Mouse (Mus musculus): ENCODE results near the gene Phactr1.
A peak's percentile ranks its signal among the peaks of the same experiment; 100 is the strongest.

Gene Phactr1

DNA sequence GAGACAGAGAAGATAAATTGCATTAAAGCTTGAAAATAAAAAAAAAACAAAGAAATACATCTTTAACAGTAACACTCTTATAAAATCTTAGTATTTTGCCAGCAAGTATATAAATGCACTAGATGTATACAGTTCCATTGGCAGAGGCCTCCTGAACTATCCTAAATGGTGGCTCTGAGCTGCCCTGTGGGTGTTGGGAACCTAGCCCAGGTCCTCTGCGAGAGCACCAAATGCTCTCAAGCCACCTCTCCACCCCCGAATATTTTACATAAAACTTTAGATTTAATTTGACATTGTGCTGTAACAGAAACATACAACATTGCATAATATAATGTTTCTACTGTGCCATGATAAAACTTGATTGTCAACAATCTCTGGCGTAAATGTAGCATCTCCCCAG, 293.1 kb downstream of the Phactr1 start:
- no peak for DNase-seq (ENCODE audit: low read depth, low spot score)

DNA sequence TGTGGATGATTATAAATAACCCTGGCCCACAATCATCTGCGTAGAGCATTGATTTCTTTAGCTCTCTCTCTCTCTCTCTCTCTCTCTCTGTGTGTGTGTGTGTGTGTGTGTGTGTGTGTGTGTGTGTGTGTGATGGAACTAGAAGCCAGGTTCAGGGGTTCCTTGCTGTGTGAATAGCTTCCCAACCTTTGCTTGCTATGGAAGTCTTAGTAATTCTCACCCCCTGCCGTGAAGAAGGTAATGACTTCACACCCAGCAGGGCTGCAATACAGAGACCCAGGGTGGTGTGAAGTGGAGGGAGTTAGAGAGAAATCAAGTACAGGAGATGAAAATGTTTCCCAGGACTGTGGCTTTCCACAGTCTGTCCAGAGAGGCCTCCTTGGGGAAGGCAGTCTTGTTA, 293.5 kb downstream of the Phactr1 start:
- DNase-seq (ENCODE audit: low read depth, low spot score), result no peak

DNA sequence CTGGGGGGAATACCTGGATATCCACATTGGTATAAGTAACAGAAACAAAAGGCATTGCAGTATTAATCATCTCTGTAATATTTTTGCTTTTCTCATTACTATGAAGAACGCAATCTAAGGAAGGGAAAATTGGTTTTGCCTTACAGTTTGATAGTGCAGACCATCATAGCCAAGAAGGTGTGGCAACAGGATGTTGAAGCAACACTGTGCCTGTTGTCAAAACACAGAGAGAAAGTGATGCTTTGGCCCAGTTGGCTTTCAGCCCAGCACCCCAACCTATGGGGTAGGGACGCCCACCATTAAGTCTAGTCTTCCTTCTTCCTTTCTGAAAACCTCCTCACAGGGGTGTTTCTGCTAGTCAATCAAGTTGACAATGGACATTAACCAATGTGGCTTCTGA, 294.1 kb downstream of the Phactr1 start:
- no peak for DNase-seq (ENCODE audit: low read depth, low spot score)

DNA sequence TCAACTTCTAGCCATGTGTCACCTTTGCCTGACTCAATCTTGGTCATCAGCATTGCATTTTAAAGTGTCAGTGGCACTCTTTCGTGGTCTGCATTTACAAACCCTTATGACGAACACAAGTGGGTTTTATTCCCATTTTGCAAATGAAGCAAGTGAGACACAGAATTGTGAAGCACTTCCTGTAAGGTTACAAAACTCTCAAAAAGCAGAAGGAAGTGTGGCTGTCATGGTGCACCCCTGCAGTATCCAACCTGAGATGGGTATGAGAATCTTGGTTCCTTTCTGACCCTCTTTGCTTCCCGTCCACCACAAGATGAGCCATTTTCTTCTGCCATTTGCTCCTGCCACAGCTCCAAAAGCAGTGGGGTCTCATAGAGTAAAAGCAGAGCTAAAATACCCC, 295.7 kb downstream of the Phactr1 start:
- DNase-seq (ENCODE audit: low read depth, low spot score), result no peak

DNA sequence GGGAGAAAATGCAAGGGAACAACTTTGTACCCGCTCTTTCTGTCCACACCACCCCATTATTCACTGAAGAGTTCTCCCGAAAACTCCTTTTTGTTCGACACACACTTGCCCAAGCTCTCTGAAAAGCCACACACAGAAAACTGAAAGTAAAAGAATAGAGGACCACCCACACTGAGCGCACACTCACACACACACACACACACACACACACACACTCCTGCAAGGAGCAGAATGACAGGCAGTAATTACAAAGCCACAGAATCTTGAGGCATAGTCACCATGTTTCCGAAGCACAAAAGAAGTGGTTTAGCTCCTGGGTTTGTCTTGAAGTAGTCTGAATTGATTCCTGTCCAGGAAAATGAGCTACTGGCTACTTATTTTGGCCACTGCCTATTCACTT, 296.5 kb downstream of the Phactr1 start:
- DNase-seq (ENCODE audit: low read depth, low spot score), result no peak

DNA sequence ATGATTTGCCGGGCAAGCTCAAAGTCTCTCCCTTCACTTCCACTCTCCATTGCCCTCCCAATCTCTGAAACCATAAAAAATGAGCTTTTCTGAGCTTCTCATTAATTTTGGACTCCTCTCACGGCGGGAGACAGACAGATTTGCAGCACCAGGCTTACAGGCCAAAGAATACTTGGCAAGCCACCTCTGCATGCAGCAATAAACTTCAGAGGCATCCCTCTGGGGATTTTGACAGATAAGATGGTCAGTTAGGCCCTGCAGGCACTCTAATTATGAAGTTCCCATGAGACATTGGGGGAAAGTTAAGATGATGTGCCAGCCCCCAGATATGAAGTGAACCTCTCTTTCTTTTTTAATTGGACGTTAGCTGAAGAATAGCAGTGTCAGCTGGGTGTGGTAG, 300.2 kb downstream of the Phactr1 start:
- DNase-seq (ENCODE audit: low read depth, low spot score), result no peak

DNA sequence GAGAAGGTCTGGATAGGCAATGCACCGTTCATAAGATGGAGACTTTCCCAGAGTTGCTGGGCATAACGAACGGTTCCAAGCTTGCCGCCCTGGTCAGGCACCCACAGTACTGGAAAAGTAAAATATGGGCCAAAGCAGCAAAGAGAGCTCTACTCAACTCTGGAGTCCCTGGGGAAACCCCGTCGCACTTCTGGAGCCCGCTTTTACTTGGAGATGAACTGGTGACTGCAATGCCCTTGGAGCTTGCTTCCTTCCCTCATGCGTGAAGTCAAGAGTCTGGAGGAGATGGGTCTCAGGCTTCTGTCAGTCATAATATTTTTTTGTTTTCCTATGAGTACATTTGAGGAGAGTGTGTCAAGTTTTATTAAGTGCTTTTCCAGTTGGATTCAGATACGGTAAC, 302.2 kb downstream of the Phactr1 start:
- DNase-seq (ENCODE audit: low read depth, low spot score), result no peak

DNA sequence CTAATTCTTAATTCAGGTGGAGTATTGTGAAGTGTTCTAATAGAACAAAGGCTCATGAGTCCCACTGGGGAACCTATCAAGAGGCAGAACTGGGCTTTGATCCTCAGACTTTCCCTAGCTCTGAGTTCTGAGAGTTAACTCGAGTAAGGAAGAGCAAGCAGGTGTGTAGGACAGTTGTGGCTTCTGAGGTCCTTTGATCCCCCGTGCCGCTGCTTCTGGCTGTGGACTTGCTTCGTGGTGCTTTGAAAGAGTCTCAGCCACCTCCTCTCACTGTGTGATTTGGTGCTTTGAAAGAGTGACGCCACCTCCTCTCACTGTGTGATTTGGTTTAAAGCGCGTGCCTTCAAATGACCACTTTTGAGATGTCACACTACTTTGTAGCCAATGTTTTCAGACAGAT, 305.4 kb downstream of the Phactr1 start:
- no peak for DNase-seq (ENCODE audit: low read depth, low spot score)

DNA sequence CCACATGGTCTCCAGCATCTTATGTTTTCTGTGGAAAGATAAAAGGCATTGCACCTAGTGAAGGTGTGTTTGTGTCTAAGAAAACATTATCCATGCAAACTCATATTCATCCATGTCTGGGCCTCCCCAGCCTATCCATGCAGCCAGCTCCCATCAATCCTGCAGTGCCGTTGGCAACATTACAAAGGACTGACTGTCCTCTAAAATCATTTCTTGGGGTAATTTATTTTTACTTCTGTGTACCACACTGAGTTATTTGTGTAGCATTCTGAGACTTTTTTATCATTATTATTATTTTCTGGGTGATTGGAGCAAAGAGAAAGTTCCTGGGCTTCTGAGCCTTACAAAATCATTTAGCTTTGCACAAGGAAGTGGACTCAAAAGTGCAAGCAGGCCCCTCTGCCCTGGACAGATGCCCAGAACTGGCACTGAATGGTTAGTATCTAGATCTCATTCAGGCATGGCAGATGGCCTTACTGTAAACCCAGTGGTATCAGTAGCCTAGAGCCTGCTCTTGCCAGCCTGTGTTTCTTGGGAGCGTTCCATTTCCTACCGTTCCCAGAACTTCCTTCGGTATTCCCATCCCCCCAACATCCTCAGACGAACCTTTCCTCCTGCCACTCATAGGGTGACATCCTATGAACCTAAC, 307.6 kb downstream of the Phactr1 start:
- no peak for DNase-seq (ENCODE audit: low read depth, low spot score)

DNA sequence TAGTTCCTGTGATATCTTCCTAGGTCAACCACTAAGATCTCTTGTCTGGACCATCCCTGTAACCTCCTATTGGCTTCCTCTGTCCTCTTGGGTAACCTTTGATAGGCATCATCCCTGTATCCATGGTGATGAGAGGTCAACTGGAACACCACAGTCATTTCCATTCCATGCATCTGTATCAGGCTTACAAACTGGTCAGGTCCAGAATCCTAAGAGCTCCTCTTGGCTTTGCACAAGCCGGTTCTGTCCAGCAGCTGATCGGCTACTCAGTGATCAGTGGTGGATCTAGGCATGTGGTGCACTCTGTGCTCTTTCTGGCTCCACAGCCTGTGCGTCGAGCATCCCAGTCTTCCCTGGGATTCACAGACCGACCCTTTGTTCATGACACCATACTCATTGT, 309.1 kb downstream of the Phactr1 start:
- DNase-seq (ENCODE audit: low read depth, low spot score), result no peak

DNA sequence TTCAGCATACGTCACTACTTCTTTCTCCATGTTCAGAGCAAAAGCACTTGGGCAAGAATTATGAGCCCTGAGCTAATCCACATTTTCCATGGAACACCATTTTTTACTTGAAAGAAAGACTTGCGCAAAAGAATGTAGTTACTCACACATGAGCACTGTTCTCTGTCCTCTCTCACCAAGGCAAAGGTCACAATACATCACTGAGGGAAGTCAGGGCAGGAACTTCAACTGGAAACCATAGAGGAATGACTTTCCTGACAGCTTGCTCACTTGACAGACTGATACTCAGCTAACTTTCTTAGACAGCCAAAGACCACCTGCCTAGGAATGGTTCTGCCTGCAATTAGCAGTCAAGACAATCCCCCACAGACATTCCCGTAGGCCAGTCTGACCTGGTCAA, 309.6 kb downstream of the Phactr1 start:
- DNase-seq (ENCODE audit: low read depth, low spot score), result no peak

DNA sequence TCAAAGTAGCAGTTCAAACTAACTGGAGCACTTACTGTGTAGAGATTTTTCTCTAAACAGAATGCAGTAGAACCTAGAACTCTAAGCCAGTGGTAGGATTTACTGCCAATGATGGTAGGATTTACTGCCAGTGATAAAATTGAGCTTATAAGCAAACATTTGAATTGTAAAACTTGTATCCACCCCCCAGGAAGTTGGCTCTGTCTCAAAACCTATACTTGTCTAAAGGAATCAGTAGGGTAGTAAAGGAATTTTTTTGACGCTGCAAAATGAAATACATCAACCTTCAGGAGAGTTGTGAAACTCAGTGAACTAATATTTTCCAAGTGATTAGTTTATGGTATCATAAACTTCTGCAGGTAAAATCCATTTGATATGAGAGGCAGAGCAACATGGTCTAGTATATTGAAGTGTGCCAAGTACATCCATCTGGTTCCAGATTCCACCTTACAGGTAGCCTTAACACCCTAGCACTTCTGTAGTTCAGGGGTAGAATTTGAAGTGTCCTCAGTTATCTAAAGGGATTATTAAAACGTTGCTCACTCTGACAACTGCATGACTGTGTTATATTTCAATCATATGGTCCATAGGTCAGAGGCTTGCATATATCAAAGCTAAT, 310.2 kb downstream of the Phactr1 start:
- DNase-seq (ENCODE audit: low read depth, low spot score), result no peak

DNA sequence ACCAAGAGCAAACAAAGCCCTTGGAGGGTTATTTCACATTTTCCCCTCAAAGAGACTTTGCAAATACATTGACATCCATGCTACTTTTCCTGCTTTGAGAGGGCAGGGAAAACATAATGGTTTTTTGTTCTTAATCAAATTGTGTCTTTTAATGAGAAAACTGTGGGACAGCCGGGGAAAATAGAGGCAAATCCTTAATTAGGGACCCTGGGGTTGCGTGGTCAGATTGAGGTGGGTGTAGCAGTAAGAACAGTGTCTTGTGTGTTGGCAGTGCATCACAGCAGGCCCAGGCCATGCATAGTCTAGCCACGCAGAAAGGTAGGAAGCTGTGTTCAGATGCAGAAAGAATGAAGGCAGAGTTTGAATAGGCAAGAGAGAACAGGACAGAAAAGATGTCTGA, 310.7 kb downstream of the Phactr1 start:
- DNase-seq (ENCODE audit: low read depth, low spot score), result no peak

DNA sequence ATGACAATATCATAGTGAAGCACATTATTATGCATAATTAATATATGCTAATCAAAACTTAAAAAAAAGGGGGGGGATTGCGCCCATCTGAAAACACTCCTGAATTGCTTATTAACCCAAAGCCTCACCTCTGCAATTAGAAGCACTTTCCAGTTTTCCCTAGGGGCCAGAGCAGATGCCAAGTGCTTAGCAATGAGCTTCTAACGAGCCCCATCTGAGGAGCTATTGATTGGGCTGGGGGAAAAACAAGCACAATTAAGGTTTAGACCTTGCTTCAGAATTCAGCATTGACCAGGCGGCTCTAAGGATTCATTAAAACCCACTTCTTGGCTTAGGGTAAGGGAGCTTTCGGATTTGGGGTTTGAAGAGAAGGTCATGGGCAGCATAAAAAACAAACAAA, 311.9 kb downstream of the Phactr1 start:
- no peak for DNase-seq (ENCODE audit: low read depth, low spot score)

DNA sequence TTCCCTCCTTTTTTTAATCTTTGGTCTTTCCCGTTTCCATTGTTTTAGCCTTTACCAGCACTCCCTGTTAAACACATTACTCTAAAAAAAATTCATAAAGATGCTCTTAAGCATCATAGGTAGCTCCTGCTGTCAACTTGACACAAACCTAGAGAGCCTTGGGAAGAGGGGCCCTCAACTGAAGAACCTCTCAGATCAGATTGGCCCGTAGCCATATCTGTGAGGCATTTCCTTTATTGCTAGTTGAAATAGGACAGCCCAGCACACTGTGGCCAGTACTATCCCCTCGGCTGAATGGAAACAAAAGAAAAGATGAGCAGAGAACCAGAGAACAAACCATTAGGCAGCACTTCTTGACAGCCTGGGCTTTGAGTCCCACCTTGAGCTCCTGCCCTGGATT, 313.9 kb downstream of the Phactr1 start:
- DNase-seq (ENCODE audit: low read depth, low spot score), result no peak

DNA sequence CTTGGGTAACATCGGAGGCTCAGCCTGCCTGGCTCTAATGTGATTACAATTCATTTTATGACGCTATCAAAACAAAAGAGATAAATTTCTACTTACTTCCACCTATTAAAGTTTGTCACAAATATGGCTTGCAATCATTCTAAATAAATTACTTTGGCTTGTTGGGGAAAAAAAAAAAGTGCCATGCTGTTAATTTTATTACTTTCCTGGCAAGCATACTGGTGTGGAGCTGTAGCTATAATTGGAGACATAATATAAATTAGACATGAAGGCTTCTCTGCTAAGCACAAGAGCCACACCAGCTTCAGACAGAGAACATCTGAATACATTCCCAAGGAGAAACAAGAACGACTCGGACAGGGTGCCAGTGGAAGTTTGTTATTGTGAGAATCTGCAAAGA, 315.8 kb downstream of the Phactr1 start:
- DNase-seq (ENCODE audit: low read depth, low spot score), result peak; percentile 58

DNA sequence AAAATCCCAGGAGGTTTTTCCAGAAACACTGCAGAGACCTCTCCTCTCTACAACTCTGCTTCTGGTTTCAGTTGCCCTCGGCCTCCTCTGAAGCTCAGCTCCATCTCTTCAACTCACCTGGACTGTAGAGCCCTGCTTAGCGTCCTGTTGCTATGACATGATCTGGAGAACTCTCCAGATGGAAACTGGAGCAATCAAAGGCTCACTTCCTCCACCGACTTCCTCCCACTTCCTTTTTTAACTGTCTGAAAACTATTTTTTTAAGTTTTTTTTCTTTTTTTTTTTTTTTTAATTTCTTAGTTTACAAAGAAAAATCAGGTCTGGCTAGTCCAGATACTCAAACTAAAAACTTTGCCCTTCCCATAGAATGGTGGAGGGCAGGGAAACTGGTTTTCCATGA, 318.9 kb downstream of the Phactr1 start:
- DNase-seq (ENCODE audit: low read depth, low spot score), result no peak

DNA sequence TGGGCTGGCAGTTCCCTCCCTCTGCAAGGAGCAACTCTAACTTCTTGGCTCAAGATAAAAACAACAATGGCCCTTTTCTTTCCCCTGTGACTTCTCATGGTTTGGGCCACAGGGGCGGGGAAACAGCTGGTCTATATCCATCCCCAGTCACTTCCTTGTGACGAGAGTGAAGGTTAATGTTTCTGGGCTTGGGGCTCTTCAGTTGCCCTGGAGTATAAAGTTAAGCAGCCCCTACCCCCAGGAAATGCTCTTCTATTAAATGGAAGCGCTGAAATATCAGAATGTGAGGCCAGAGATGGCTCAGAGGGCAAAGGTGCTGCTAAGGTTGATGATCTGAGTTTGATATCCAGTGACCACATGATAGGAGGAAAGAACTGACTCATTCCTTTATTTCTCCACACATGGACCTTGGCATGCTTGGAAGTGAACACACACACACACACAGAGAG, 324.7 kb downstream of the Phactr1 start:
- DNase-seq (ENCODE audit: low read depth, low spot score), result no peak

DNA sequence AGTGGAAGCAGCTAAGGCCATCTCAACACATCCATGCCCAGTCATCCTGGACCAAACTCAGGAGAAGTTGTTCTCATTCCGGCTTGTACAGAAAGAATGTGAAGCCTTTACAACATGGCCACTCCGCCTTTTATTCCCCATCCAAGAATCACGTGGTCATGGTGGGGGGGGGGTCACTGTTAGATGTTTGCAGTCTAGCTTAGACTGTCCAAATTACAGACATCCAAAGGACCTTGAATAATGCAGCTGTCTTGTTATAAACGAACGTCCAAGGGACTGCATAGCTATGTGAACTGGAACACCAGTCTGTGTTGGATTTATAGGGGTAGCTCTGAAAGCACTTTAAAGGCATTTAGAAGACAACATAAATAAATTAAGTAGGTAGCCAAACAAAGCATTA, 328.0 kb downstream of the Phactr1 start:
- no peak for DNase-seq (ENCODE audit: low read depth, low spot score)

DNA sequence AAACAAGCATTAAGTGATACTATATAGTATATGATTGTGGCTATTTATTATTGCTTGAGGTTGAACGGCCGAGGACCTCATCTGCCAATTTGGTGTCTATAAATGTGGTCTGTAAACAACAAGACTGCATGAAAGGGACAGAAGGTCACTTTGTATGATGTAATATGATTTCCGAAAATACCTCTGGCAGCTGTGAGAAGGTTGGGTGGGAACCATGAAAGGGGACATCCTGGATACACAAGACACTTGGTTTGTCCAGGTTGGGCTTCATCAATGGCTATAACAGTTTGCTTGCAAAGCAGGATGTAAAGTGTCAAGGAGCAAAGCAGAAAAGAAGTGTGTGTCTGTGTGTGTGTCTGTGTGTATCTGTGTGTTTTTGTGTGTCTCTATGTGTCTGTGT, 329.2 kb downstream of the Phactr1 start:
- no peak for DNase-seq (ENCODE audit: low read depth, low spot score)

DNA sequence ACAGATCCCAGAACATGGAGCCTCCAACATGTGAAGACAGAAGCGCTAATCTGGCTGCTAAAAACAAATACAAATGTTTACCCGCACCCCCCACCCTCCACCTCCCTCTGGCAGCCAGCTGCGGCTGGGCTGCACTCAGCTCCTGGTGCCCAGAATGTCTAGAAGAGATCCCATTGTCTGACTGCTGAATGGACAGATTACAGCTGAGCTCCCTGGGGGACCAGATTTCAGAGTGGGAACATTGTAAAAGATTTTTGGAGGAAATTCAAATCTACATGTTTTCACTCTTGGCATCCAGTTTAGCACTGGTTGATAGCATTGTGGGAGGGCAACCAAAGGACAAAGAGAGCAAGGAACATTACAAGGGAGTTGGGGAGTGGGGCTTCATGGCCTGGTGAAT, 331.1 kb downstream of the Phactr1 start:
- DNase-seq (ENCODE audit: low read depth, low spot score), result peak; percentile 69

DNA sequence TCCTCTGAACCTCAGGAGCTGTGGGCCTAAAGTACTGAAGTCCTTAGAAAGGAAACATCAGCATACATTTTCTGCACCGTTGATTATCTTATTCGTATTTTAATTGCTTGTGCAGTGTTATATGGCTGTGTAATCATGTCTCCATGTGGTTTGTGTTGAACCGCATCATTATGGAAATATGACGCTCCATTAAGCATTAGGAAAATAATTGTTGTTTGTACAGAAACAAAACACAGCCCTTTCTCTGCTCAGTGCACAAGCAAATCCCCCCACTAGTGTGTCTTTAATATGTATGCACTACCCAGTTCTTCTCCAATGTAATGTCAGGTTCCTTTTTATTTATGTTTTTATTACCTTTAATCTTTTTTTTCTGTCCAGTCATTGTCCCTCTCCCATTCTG, 333.6 kb downstream of the Phactr1 start:
- no peak for DNase-seq (ENCODE audit: low read depth, low spot score)

DNA sequence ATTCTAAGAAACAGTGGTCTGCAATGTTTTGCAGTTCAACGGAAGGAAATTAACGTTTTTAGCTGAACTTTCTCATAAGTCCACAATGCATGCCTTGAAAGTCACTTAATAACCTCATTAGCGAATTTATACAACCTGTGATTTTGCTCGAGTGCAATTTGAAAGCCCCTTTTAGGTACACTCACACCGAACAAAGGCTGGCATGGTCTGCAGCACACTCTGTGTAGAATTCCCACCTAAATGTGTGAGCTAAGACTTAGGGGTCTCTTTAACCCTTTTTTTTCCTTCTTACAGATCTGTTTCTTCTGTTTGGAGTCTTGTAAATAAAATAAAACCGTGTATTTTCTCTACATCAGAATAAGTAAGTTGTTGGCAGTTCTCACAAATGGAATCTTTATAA, 335.3 kb downstream of the Phactr1 start:
- no peak for DNase-seq (ENCODE audit: low read depth, low spot score)

DNA sequence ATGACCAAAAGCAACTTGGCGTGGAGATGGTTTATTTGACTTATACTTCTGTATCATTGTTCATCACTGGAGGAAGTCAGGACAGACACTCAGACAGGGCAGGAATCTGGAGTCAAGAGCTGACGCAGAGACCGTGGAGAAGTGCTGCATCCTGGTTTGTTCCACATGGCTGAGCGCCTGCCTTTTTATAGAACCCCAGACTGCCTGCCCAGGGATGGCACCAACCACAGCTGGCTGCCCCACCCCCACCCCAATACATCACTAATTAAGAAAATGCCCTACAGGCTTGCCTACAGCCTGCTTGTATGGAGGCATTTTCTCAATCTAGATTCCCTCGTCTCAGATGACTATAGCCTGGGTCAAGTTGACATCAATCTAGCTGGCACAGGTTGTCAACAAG, 338.4 kb downstream of the Phactr1 start:
- no peak for DNase-seq (ENCODE audit: low read depth, low spot score)
